Mouse (Mus musculus) heart, embryonic 14.5 days (tissue): ENCODE results near the gene Elovl6. TPM values are rescaled to one million over a fixed set of nuclear protein-coding genes. Genes with fewer than 3 reads are reported as not detected.

Source experiments
- ATAC-seq: fragments of 200-750 bp; cut with Nextera tagmentation; 2 replicates; pipeline ENCODE4 v1.8.0; 2017; ENCODE audit warnings: low read depth, moderate TSS enrichment; ENCODE audit not compliant: insufficient number of reproducible peaks, insufficient read depth, low FRiP score
- H3K27ac ChIP-seq, 2 experiments: fragments of 200-500 bp in 1 of 2; fragments of 300-500 bp in 1 of 2; sonication (generic) in 1 of 2; replicated peaks in 1 of 2; 2 replicates each; pipeline ENCODE4 v1.5.1; 2012 to 2014; ENCODE audit warnings: low read depth in 2 of 2, low read length in 2 of 2, control low read depth in 1 of 2, mild to moderate bottlenecking in 1 of 2, mixed read lengths in 1 of 2; ENCODE audit not compliant: control insufficient read depth in 1 of 2, insufficient read depth in 1 of 2
- H3K27me3 ChIP-seq: fragments of 300-500 bp; sonication (generic); 2 replicates; pipeline ENCODE4 v1.6.1; 2014; ENCODE audit warnings: mild to moderate bottlenecking, low read length, control low read depth; ENCODE audit not compliant: control insufficient read depth, insufficient read depth
- H3K36me3 ChIP-seq: fragments of 300-500 bp; sonication (generic); 2 replicates; pipeline ENCODE4 v1.6.1; 2014; ENCODE audit warnings: mild to moderate bottlenecking, control low read depth, low read length, mixed read lengths; ENCODE audit not compliant: control insufficient read depth, insufficient read depth
- H3K4me1 ChIP-seq, 2 experiments: fragments of 200-500 bp in 1 of 2; fragments of 300-500 bp in 1 of 2; sonication (generic) in 1 of 2; 2 replicates each; pipeline ENCODE4 v1.6.1; 2012 to 2014; ENCODE audit warnings: low read length in 2 of 2, control low read depth in 1 of 2, mixed read lengths in 1 of 2; ENCODE audit not compliant: control insufficient read depth in 2 of 2, insufficient read depth in 2 of 2
- H3K4me2 ChIP-seq: fragments of 300-500 bp; sonication (generic); 2 replicates; pipeline ENCODE4 v1.6.1; 2014; ENCODE audit warnings: mild to moderate bottlenecking, low read length
- H3K4me3 ChIP-seq, 2 experiments: fragments of 200-500 bp in 1 of 2; fragments of 300-500 bp in 1 of 2; sonication (generic) in 1 of 2; 2 replicates each; pipeline ENCODE4 v1.5.1; 2012 to 2014; ENCODE audit warnings: low read length in 2 of 2, mild to moderate bottlenecking in 2 of 2, control low read depth in 1 of 2, low read depth in 1 of 2, moderate library complexity in 1 of 2; ENCODE audit not compliant: control insufficient read depth in 1 of 2, insufficient read depth in 1 of 2
- H3K9ac ChIP-seq: fragments of 300-500 bp; sonication (generic); 2 replicates; pipeline ENCODE4 v1.6.1; 2014; ENCODE audit warnings: mild to moderate bottlenecking, low read length
- H3K9me3 ChIP-seq: fragments of 300-500 bp; sonication (generic); 2 replicates; pipeline ENCODE4 v1.6.1; 2016; ENCODE audit warnings: low read length, control low read depth; ENCODE audit not compliant: control insufficient read depth
- WGBS: fragments of 180-500 bp; shearing (Covaris S2); extraction: QIAGEN DNeasy Blood & Tissue Kit; methylation state at CpG from one replicate; pipeline ENCODE4 v1.1.7; 2014; 5-methylcytosine and 5-hydroxymethylcytosine counted together
- polyA plus RNA-seq: library from polyadenylated mRNA; unstranded; fragments of >200 nt; fragmentation: Nextera tagmentation; extraction: Ambion mirVana; gene quantifications from 2 replicates; pipeline ENCODE4 v1.2.1, GENCODE M21; 2014

Elovl6 gene
- polyA plus RNA-seq, 1 experiment from 2014 or later, result 9.8 TPM

DNA sequence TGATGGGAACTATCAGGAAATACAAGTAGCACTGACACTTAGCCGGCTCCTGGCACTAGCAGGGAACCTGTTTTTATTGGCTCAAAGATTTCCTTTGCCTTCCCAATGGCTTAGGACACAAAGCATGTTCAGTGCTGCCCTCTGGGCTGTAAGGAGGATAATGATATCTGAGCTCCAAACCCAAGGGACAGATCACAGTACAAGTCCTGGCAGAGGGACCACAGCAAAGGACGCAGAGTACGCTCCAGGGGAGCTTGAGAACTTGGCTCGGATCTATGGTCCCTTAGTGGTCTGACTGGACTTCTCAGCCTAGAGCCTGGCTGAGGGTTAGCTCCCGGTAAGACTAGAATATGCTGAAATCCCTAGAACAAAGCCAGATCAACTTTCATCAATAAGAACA is 148.1 kb downstream of the Elovl6 start:
- Histone ChIP-seq H3K9me3 (no peaks in the 10 kb centered on the region), H3K4me3 (no peak overlapping the region), H3K36me3 (no peaks in the 10 kb centered on the region), H3K4me1 (peaks cover 0 to 2% of the 10 kb centered on the region in 2 experiments; a peak in 1 of 4 replicates), H3K27me3 (no peaks in the 10 kb centered on the region), H3K27ac (no peak overlapping the region), H3K4me2 (no peak overlapping the region), H3K9ac (no peak overlapping the region)
- no peak for ATAC-seq
- WGBS, result 53% methylated on average over 5 of the region's 5 CpGs

DNA sequence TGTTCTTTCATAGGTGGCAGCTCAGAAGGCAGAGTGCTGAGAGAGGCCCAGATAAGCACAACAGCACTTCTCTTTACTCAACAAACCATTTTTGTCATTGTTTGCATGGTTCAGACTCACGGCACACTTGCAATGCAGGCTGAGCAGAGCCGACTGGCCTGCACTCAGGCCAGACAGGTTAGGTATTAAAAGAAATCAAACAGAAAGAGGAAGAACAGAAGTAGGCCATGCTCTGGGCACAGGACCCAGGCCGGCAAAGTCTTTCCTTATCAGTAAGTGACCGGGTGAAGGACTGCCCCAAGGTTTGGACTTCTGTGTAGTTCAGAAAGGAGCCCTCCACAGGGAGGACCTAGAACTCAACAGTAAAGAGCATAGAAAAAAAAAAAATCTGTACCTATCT is 149.7 kb downstream of the Elovl6 start:
- no peak overlapping the region for H3K9ac ChIP-seq
- H3K4me2 ChIP-seq, result no peak overlapping the region
- H3K36me3 ChIP-seq, result no peaks in the 10 kb centered on the region
- H3K9me3 ChIP-seq, result no peaks in the 10 kb centered on the region
- no peak for ATAC-seq
- H3K4me1 ChIP-seq, result peaks cover 0 to 2% of the 10 kb centered on the region in 2 experiments; a peak in 1 of 4 replicates
- H3K4me3 ChIP-seq, result no peak overlapping the region
- no peak overlapping the region for H3K27ac ChIP-seq
- H3K27me3 ChIP-seq, result no peaks in the 10 kb centered on the region
- 42% methylated on average over 4 of the region's 4 CpGs for WGBS

DNA sequence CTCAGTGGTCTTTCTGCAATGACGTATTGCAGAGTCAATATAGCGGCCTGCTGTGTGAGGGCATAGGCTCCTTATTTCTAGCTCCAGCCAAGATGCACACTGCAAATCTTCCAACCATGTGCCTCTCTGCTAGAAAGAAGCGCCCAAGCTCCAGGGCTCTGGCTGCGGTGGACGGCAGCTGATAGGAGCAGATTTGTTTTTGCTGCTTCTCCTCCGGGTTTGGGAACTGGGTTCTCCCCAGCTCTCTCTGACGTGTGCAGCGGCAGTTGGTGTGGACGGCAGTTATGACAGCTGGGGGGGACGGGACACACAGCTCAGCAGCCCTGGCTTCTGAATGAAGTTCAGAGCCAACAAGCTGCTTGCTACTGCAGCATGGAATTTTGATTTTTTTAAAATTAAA is 150.2 kb downstream of the Elovl6 start:
- Histone ChIP-seq H3K27ac (no peak overlapping the region), H3K27me3 (no peaks in the 10 kb centered on the region), H3K9ac (no peak overlapping the region), H3K36me3 (no peaks in the 10 kb centered on the region), H3K4me3 (no peak overlapping the region), H3K4me2 (no peak overlapping the region), H3K4me1 (peaks cover 0 to 2% of the 10 kb centered on the region in 2 experiments; a peak in 1 of 4 replicates), H3K9me3 (no peaks in the 10 kb centered on the region)
- ATAC-seq, result no peak
- 62% methylated on average over 10 of the region's 10 CpGs for WGBS

DNA sequence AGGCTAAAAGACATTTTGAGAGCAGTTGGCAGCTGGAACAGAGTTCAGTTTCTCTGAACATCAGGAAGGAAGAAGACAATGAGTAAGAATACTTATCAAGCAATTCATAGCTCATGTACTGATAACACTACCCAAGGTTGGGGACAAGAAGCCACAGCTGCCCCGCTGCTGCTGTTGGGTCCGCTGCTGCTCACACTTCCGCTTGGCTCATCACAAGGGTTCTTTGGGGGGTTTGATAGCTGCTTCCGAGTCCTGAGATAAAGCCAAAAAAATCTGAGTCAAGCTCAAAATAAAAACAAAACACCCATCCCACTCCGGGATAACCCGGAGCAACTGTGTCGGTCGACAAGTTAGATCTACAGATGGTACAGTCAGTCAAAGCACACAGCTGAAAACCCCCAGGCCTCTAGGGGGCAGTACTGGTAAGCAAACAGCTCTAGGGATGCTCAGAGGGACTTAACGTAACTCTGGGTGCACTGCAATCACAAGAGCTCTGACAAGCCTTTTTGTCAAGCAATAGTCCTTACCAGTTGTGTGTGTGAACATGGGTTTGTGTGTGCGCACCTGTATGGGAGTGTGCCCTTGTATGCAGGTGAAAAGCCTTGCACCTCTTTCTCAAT is 151.0 kb downstream of the Elovl6 start:
- Histone ChIP-seq H3K27me3 (no peaks in the 10 kb centered on the region), H3K36me3 (no peaks in the 10 kb centered on the region), H3K4me3 (no peak overlapping the region), H3K9ac (no peak overlapping the region), H3K4me2 (no peak overlapping the region), H3K27ac (no peak overlapping the region), H3K4me1 (peaks cover 0 to 2% of the 10 kb centered on the region in 2 experiments; a peak in 1 of 4 replicates), H3K9me3 (no peaks in the 10 kb centered on the region)
- WGBS, result 73% methylated on average over 10 of the region's 10 CpGs
- ATAC-seq, result no peak

DNA sequence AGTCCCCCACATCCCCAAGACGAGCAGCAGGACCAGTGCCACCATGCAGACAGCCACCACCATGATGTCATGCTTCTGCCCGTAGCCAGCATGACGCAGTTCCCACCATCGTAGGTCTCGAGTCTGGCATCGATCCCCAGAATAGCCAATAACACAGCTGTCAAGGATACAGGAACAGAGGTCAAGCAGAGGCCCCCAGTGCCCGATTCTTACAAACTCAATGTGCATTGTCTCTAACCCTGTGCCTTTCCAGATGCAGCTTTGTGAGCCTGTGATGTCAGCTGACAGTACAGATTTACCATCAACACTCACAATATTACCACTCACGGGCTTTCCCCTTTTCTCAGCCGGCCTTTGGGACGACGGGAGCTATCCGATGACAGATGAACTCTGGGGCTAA is 154.0 kb downstream of the Elovl6 start:
- Histone ChIP-seq H3K4me3 (no peak overlapping the region), H3K27me3 (no peaks in the 10 kb centered on the region), H3K36me3 (no peaks in the 10 kb centered on the region), H3K4me2 (no peak overlapping the region), H3K4me1 (peaks cover 0 to 2% of the 10 kb centered on the region in 2 experiments; a peak in 1 of 4 replicates), H3K9ac (no peak overlapping the region), H3K27ac (no peak overlapping the region), H3K9me3 (no peaks in the 10 kb centered on the region)
- no peak for ATAC-seq
- WGBS, result 85% methylated on average over 12 of the region's 12 CpGs

DNA sequence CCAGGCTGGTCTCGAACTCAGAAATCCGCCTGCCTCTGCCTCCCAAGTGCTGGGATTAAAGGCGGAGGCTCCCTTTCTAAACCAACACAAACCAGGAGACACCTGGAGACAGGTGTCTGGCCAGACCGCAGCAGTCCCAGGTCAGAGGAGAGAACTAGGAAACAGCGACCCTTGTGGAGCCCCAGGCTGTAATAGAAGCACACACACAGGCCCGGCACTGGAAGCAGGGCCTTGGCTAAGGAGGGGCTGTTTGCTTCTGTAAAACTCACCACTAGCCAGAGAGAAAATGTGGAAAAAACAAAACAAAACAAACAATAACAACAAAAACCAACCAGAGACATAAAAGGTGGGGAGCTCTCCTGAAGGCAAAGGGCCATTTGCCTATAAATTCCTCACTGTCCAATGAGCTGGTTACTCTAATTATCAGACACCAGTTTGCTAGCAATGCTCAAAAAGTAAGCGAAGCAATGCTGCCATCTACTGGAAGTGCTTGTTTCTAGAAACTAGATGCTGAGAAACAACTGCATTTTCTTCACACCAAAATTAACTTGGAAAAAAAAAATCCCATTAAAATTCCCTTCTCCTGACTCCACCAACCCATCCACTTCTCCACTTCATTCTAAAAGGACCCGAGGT is 154.7 kb downstream of the Elovl6 start:
- ATAC-seq, result no peak
- no peaks in the 10 kb centered on the region for H3K9me3 ChIP-seq
- H3K4me1 ChIP-seq, result peaks cover 0 to 2% of the 10 kb centered on the region in 2 experiments; a peak in 1 of 4 replicates
- H3K36me3 ChIP-seq, result no peaks in the 10 kb centered on the region
- no peaks in the 10 kb centered on the region for H3K27me3 ChIP-seq
- 55% methylated on average over 8 of the region's 8 CpGs for WGBS
- H3K9ac ChIP-seq, result no peak overlapping the region
- no peak overlapping the region for H3K4me2 ChIP-seq
- H3K4me3 ChIP-seq, result no peak overlapping the region
- H3K27ac ChIP-seq, result no peak overlapping the region

DNA sequence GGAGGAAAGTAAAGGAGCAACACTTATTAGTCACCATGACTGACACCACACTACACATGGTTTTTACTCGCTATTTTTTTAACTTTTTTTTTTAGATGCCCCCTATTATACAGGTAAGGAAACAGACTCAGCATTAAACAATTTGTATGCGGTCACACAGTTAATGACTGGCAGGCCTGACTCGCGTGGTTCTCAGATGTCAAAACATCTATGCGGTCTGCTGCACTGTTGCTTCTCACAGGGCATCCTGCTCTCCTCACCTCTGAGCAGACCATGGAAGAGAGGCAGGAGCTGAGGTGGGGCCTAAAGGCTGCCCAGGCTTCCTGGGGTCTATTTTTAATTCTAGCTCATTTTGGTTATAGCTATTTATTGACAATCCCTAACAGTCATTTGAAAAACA is 155.3 kb downstream of the Elovl6 start:
- Histone ChIP-seq H3K4me1 (no peaks in the 10 kb centered on the region), H3K27ac (no peak overlapping the region), H3K9me3 (no peaks in the 10 kb centered on the region), H3K36me3 (no peaks in the 10 kb centered on the region), H3K27me3 (no peaks in the 10 kb centered on the region), H3K4me2 (no peak overlapping the region), H3K9ac (no peak overlapping the region), H3K4me3 (no peak overlapping the region)
- WGBS, result 74% methylated on average over 5 of the region's 5 CpGs
- no peak for ATAC-seq
